In the genomic region with DNA sequence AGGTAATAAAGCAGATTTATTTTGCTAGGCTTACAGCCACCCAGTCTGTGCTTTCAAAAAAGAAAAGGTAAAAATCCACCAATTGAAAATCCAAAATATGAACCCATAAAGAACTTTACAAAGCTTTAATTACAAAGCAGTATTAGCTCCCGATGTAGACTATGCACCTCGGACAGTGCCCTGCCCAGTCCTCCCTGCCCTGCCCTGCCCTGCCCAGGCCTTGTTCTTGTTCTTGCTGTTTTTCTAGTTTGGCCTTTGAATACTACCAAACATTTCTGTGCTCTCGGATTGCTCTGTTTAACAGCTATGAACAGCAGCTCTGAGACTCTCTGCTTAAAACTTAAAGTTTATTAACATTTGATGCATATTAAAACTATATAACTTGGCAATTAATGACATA, we compare ENCODE assay signal across 16 mouse cellular contexts.
"Had no signal": no experiment of that assay in that cellular context is flagged by ENCODE, and none has a peak within 500 bp of the region (broad histone marks: within the 10 kb centered on the region; RNA-seq: fewer than 3 reads in every experiment).

No protein-coding gene starts in this region.

- H3K9me3 ChIP-seq: neural tube, embryonic 12.5 days; neural tube, embryonic 13.5 days; neural tube, embryonic 15.5 days; stomach, embryonic 15.5 days had no signal

- H3K4me1 ChIP-seq: neural tube, embryonic 12.5 days; neural tube, embryonic 13.5 days; neural tube, embryonic 15.5 days; stomach, embryonic 15.5 days had no signal

- H3K36me3 ChIP-seq: neural tube, embryonic 12.5 days; neural tube, embryonic 13.5 days; neural tube, embryonic 15.5 days; stomach, embryonic 15.5 days had no signal

- H3K9ac ChIP-seq: neural tube, embryonic 12.5 days; neural tube, embryonic 13.5 days; neural tube, embryonic 15.5 days; stomach, embryonic 15.5 days had no signal

- H3K4me2 ChIP-seq: neural tube, embryonic 12.5 days; neural tube, embryonic 13.5 days; neural tube, embryonic 15.5 days; stomach, embryonic 15.5 days had no signal

- DNase-seq: retina, postnatal 1 day; right cerebral cortex, adult 18-20 months; right cerebral cortex, postnatal 14 days; right cerebral cortex, postnatal 25 days; right cerebral cortex, postnatal 4 days; spleen, adult 18-20 months; thymus, adult 18-20 months; thymus, adult 2 months; thymus, postnatal 14 days; thymus, postnatal 25 days; thymus, postnatal 36 days; thymus, postnatal 4 days had no signal

- H3K27ac ChIP-seq: neural tube, embryonic 12.5 days; neural tube, embryonic 13.5 days; neural tube, embryonic 15.5 days; stomach, embryonic 15.5 days had no signal

- H3K27me3 ChIP-seq: neural tube, embryonic 12.5 days; neural tube, embryonic 13.5 days; neural tube, embryonic 15.5 days; stomach, embryonic 15.5 days had no signal

- H3K4me3 ChIP-seq: neural tube, embryonic 12.5 days; neural tube, embryonic 13.5 days; neural tube, embryonic 15.5 days; stomach, embryonic 15.5 days had no signal
